Mouse (Mus musculus): ENCODE data around the gene Gucy2c. TPM values are rescaled to one million over a fixed set of nuclear protein-coding genes. Genes with fewer than 3 reads are reported as not detected.

Gucy2c gene
- under 1 TPM; 0.15 to 0.21 TPM for total RNA-seq (2021)
- long read RNA-seq, experiment 1, partial matches to known transcripts, result 0 of 1 reads
- long read RNA-seq, experiment 1, other reads (novel, unspliced or antisense), result 0 of 1 reads
- long read RNA-seq, experiment 2, result 0 reads

GRCm38 (mm10) chr6:136781377-136781986 lies at the start of gene Gucy2c:
Gene Gucy2c, minus strand, starts transcription at chr6:136781765.
- no peak for DNase-seq

DNA sequence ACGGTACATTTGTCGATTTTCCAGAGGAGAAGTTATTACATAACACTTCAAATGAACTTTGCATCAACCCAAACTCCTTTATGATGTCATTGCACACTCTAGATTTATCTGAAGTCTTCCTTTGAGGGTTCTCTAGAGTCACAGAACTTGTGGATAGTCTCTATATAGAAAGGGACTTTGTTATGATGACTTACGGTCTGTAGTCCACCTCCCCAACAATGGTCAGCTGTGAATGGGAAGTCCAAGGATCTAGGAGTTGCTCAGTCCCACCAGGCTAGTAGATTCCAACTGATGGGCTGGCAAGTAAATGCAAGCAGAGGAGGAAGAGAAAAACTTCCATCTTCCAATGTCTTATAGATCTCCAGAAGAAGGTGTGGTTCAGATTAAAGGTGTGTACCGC lies 47.1 kb upstream of the Gucy2c start:
- DNase-seq, result no peak

GRCm38 (mm10) chr6:136827881-136828561 lies 46.5 kb upstream of the Gucy2c start, which contains the start of gene Wbp11:
Gene Wbp11, minus strand, starts transcription at chr6:136828233.
- peak; percentile 96 for DNase-seq

DNA sequence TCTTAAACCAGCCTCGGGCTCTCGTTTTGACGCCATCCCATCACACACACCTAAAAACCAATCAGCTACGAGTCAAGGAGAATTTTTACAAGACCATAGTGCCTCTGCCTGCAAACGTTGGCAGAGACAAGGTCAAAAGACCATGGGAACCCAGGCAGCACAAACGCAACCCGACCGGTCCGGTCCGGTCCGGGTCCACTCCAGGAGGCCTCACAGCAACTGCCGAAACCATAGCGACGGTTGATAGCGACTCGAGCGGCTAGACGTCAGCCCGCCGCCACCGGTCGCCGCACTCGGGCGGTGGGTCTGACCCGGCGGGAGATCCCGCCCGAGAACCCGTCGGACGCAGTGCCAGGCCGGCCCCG lies 45.9 kb upstream of the Gucy2c start, which contains the start of gene BC049715:
BC049715 (plus strand) TSS at position 111 of the 365 bp plus-strand sequence.
- no peak for DNase-seq

- no peak for DNase-seq
Measured at GRCm38 (mm10) chr6:136827116-136827515, 45.6 kb upstream of the Gucy2c start.

GRCm38 (mm10) chr6:136824987-136825386 lies 43.4 kb upstream of the Gucy2c start:
- no peak for DNase-seq

DNA sequence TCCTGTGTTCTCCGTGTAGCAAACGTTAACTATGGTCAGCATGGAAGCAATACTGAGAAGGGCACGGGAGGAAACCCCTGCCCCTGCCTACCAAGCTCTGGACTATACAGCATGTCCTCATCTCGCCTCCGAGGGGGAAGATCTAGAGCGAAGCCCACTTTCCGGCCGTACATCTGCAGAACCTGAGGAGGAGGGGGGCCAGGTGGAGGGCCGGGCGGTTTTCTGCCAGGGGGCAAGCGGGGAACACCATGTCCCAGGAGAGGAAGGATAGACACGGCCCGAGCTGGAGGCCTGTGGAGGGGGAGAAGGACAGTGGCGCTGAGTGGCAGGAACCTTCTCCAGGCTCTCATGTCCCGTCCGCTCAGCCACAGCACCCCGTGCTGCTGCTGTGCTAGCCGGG lies 39.5 kb upstream of the Gucy2c start:
- no peak for DNase-seq

- no peak for DNase-seq
Measured at GRCm38 (mm10) chr6:136820381-136820780, 38.8 kb upstream of the Gucy2c start.

DNA sequence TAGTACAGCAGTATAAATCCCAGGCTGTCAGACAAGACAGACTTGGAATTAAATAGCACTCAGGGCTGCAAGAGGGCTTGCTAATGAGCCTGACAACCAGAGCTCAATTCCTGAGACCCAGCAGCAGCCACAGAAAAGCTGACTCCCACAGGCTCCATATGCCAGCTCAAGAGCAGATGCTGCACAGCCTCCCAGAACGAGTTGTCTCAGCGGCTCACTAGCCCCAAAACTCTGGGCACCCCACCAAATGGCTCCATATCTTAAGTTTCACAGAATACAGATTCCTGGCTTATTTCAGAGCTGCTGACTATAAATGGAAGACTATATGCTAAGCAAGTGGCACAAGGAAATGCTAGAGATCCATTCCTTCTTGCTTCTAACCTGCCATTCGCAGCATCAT lies 36.0 kb upstream of the Gucy2c start:
- no peak for DNase-seq

DNA sequence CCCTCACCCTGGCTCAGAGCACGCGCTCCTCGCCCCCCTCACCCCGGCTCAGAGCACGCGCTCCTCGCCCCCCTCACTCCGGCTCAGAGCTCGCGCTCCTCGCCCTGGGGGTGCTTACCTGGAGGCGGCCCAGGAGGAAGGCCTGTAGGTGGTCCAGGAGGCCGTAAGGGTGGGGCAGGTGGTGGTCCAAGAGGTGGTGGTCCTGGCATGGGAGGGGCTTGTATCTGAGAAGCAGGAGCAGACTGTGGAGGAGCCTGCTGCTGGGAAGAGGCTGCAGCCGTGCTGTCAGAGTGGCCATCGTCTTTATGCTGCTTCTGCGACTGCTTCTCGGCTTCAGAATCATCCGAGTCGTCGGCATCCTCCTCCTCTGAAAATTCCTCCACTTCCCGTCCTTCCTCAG lies 35.3 kb upstream of the Gucy2c start:
- no peak for DNase-seq

DNA sequence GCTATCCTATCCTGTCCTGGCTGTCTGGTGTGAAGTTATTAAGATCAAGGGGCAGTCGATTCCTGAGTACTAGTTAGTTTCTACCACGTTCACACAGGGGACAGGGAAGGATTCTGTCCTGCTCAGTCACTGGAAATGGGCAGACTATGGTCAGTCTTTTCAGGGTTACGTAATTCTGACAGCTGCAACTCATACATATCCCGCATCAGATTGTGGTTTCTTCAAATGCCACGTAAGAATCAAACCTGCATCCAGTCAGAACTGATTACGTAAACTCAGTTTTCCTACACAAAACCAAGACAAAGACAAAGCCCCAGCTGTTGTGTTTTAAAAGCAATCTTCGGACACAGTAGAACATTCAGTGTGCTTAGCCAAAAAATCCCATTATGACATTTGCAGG lies 33.8 kb upstream of the Gucy2c start:
- DNase-seq, result no peak

GRCm38 (mm10) chr6:136813117-136813516 lies 31.6 kb upstream of the Gucy2c start:
- peak; percentile 40 for DNase-seq

GRCm38 (mm10) chr6:136811196-136811595 lies 29.6 kb upstream of the Gucy2c start:
- no peak for DNase-seq

- DNase-seq, result no peak
Measured at GRCm38 (mm10) chr6:136809673-136810072, 28.1 kb upstream of the Gucy2c start.

DNA sequence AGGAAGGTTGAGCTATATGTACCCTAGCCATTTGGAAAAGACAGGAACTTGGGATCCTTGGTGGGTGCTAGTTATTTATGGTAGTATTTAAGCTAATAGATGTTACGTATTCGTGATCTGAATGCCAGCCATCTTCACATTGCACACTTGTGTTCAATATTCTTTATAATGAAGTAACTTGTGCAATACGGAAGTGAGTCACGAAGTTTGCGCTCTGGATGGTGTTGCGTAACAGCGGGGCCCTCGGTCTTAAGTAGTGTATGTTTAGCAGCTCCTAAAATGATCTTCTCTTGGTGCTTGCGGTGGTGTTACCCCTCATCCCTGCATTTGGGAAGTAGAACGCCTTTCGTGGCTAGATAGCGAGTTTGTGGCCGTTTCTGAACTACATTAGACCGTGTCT lies 27.5 kb upstream of the Gucy2c start:
- DNase-seq, result peak; percentile 66

DNA sequence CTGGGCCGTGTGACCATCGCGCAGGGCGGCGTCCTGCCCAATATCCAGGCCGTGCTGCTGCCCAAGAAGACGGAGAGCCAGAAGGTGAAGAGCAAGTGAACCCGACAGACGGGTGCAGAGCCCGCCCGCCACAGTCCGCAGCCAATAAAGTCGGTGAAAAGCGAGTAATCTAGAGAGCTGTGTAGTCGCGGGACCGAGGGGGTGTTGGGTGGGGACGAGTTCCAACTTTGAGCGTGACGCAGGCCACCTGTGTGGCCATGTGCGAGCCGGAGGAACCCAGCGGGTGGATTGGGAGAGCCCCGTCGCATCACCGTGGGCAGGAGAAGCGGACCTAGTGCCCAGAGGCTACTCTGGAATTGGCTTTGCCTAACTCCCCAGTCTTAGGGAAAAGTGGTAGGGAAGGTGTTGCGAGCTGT lies 27.1 kb upstream of the Gucy2c start:
- DNase-seq, result peak; percentile 61

GRCm38 (mm10) chr6:136808014-136808417 lies 26.5 kb upstream of the Gucy2c start, which contains the start of gene H2afj:
Gene H2afj, plus strand, starts transcription at chr6:136808244.
- DNase-seq, result peak; percentile 99

GRCm38 (mm10) chr6:136807395-136808013 lies 25.9 kb upstream of the Gucy2c start:
- no peak for DNase-seq

DNA sequence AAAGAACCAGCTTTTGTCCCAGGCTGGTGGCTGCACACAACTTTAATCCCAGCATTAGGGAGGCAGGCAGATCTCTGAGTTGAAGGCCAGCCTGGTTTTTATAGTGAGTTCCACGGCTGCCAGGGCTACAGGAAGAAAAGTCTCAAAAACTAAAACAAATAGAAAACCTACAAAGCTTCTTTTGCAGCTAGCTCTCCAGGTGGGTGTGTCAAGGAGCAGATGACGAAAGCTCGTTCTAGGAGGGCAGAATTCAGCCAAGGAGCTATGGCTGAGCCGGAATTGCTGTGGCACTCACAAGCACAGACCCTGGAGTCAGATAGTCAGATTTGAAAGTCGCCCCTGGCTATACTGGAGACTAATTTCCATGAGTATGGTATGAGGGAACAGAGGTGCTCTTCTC lies 25.3 kb upstream of the Gucy2c start:
- no peak for DNase-seq

GRCm38 (mm10) chr6:136805409-136805775 lies 23.8 kb upstream of the Gucy2c start:
- DNase-seq, result no peak

GRCm38 (mm10) chr6:136804705-136805408 lies 23.3 kb upstream of the Gucy2c start:
- no peak for DNase-seq
